Mouse (Mus musculus) WW6 (cell line): ENCODE results near the gene Liph.
A peak's percentile ranks its signal among the peaks of the same experiment; 100 is the strongest.
"Not testable (repeated sequence)": the region's sequence is repeated elsewhere in the genome, so short reads cannot be mapped to it uniquely, and the experiment has no call there.

Source experiments
- DNase-seq: peaks from one replicate; pipeline ENCODE4 v3.0.0-alpha.2; 2013; ENCODE audit warnings: low read depth, low spot score

The Liph gene

GRCm38 (mm10) chr16:21995304-21995703 lies at the start of gene Liph:
Gene Liph (minus strand): TSS chr16:21995663.
- DNase-seq, result peak; percentile 61

GRCm38 (mm10) chr16:22043830-22044229 lies 48.4 kb upstream of the Liph start:
- no peak for DNase-seq

DNA sequence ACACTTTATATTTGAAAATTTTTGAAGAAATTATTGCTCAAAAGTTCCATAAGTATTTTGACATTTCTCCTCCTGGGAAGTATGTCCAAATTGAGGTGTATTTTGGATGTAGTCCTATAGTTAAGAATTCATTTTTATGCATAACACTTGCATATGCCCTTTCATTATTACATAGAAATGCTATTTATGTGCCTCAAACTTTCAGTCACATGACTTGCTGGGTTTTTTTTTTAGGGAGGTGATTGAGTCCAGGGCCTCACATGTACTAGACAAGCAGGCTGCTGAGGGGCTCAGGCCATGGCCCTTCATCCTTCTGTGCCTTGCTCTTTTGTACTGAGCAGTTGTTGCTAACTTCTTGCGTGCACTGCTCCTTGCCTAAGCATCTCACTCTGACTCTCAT lies 44.5 kb upstream of the Liph start:
- no peak for DNase-seq

- DNase-seq, result no peak
These were observed 43.1 kb upstream of the Liph start for GRCm38 (mm10) chr16:22038554-22038953.

DNA sequence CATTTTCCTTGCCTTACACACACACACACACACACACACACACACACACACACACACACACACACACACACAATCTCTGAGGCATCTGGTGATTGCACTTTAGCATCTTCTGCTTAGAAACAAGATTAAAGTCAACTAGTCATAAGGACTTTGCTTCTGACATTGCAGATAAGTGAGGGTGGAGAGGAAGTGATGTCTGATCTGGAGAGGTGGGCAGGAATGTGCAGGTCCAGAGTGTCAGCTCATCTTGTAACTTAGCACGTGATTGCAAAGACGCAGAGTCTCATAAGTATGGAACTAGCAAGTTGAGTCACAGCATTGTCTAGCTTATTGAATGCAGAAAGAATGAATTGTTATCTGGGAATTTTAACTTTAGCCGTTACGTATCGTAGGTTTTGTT lies 32.0 kb upstream of the Liph start:
- no peak for DNase-seq

DNA sequence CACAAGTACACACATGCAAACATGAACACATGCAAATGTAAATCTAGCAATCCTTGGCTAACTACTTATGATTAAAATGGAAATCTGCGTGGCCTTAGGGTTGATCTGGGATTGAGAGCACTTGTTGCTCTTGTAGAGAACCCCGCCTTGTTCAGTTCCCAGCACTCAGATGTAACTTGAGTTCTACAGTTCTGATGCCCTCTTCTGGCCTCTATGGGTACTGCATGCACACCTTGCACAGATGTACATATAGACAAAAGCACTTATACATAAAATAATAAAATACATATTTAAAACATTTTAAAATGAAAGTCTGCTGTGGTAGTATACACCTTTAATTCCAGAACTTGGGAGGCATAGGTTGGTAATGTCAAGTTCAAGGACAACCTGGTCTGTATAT lies 26.7 kb upstream of the Liph start:
- no peak for DNase-seq

GRCm38 (mm10) chr16:22015569-22015968 lies 20.1 kb upstream of the Liph start:
- no peak for DNase-seq

DNA sequence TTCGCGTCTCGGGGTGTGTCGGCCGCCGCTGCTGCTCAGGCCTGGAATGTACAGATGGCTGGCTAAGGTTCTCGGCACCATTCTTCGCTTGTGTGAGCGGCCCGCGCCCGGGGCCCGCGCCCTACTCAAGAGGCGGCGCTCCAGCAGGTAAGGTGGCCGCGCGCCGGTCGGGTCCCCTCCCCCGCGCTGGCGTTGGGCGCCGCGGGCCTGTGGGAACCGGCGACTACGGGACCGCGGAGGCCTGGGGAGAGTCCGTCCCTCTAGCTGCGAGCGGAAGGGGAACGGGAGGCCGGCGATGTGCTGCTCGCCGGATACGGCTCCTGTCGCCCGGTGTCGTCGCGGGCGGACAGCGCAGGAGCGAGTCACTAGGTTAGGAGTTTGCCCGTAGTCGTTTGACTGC lies 14.1 kb upstream of the Liph start:
- DNase-seq, result no peak

DNA sequence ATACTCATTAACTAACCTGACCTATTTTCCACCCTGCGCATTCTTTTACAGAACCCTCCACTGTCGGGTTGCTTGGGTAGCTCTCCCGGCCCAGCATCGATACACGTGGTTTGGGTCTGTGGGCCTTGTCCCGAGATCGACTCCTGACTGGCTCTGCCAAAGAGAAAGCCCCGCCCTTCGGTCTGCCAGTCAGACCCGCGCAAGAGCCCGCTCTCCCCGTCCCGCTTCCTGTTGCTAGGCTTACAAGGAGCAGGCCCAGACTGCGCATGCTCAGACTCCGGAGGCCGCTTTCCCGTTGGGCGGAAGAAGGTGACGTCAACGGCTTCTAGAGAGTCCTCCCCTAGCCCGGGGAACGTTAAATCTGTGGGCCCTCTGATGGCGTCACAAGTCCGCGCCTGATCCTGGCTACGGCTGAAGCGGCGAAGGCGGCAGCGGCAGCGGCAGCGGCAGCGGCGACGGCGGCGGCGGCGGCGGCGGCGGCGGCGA lies 13.7 kb upstream of the Liph start, which contains the start of gene Senp2:
Gene Senp2 (plus strand): TSS at position 386 of the 486 bp plus-strand sequence.
- peak; percentile 99 for DNase-seq

- no peak for DNase-seq
These were observed 6.1 kb upstream of the Liph start for GRCm38 (mm10) chr16:22001606-22002005.

DNA sequence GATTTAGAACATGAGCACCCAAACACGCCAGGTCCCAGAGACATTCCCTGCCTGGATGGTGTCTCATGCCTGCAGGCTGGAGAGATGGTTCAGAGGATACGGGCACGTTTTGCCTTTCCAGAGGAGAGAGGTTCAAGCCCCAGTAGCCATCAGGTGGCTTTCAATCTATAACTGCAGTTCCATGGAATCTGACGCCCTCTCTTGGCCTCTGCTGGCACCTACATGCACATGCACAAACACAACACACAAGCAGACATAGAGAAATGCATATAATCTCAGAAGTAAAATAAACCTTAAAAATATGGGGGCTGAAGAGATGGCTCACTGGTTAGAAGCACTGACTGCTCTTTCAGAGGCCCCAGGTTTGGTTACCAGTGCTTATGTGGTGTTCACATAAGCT lies 5.7 kb upstream of the Liph start:
- no peak for DNase-seq

- no peak for DNase-seq
These were observed 4.7 kb upstream of the Liph start for GRCm38 (mm10) chr16:21999941-22000690.

- no peak for DNase-seq
These were observed 2.6 kb upstream of the Liph start for GRCm38 (mm10) chr16:21998061-21998460.

GRCm38 (mm10) chr16:21996881-21997641 lies 1.6 kb upstream of the Liph start:
- no peak for DNase-seq

GRCm38 (mm10) chr16:21996402-21996801 lies 939 bp upstream of the Liph start:
- no peak for DNase-seq

DNA sequence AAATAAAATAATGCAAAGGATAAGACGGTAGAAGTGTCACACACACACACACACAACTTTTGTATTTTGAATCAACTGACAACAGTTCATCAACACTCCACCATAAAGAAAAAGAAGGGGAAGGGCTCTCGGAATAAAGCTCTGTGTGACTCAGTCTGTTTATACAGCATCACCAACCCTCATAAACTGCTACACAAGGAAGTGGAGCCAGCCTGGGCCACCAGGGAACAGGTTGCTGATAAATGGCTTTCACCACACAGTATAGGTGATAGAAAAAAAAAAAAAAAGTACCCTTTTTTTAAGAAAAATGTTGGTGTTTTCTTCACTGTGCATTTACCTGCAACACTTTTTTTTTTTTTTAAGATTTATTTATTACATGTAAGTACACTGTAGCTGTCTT lies 3.7 kb downstream of the Liph start:
- no peak for DNase-seq

DNA sequence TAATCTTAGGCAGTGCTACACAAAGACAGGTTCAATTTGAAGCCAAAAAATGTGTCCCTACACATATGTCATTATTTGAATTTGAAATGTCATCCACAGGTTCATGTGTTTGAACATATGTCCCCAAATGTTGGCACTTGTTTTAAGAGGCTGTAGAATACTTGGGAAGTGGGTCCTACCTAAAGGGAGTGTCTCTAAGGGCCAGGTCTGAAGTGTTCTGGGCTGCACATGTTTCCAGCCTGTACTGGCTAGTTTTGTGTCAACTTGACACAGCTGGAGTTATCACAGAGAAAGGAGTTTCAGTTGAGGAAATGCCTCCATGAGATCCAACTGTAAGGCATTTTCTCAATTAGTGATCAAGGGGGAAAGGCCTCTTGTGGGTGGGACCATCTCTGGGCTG lies 4.6 kb downstream of the Liph start:
- DNase-seq, result not testable (repeated sequence)

- no peak for DNase-seq
These were observed 7.5 kb downstream of the Liph start for GRCm38 (mm10) chr16:21987956-21988355.

DNA sequence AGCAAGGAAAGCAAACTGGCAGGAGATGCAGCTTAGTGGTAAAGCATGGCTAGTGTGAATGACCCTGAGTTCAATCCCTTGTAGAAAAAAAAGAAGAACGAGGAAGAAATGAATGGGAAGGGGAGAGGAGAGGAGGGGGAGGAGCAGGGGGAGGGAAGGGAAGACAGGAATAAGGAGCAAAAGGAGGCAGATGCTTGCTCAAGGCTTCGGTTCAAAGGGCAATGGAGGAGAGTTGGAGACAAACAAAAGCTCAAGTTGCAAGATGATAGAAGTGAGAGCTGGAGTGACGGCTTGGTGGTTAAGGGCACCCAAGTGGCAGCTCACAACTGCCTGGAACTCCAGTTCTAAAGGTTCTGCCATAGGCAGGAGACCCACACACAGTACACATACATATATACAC lies 9.3 kb downstream of the Liph start:
- DNase-seq, result no peak

- no peak for DNase-seq
These were observed 11.4 kb downstream of the Liph start for GRCm38 (mm10) chr16:21984091-21984490.

DNA sequence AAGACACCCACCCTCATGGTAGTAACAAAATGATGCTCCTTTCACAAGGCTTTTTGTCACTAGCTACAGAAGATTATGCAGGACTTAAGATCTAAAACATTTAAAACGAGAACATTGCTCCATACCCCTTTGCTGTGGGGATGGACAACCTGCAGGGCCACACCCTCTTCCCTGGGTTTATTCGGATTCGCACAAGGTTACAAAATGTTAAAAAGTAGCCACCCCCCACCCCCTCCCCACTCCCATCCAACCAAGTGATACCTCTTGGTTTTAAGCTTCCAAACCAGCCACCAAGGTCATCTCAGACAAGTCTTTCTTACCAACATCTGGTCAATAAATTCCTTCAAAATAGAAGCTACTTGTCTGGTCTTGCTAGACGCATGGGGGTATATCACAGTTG lies 11.9 kb downstream of the Liph start:
- DNase-seq, result no peak

GRCm38 (mm10) chr16:21983146-21983545 lies 12.3 kb downstream of the Liph start:
- no peak for DNase-seq

GRCm38 (mm10) chr16:21977347-21977746 lies 18.1 kb downstream of the Liph start:
- no peak for DNase-seq
